Mouse (Mus musculus): Measurements from ENCODE around the gene Wwox.

Wwox gene

DNA sequence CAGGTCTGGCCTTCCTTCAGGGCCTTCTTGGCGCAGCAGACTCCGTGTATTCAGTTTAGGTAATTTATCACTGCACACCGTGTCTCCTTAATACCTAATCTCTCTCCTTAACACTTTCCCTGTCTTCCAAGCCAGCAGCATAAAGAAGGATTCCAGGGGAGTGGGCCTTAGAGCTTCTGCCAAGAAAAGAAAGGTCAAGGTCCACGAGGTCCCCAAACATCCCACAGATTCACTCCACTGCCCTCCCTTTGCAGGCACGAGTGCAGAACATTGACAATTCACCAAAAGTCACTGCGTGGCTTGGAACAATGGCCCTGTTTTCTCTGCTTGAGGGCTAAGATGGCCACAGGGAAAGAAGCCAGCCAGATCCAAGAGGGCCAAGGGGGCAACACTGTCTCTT, 96.7 kb downstream of the Wwox start:
- no peak for DNase-seq (ENCODE audit: low spot score in 2 of 2)

DNA sequence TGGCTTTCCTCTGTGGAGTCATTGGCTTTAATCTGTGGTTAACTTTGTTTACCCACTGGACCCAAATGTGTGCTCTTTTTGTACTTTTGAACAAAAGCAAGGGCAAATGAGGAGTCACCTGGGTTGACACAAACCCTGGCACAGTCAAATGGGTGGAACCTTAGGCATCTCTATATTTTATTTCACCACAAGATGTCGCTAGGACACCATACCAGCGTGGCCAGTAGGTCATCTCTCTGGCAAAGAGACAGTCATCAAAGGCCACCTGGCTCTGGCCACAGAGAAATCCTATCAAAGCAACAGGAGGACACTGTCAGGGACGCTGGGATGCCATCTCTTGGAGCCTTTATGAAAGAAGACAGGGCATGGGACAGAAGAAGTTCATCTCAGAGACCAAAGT, 101.7 kb downstream of the Wwox start:
- no peak for DNase-seq (ENCODE audit: low spot score in 2 of 2)

- no peak for DNase-seq (ENCODE audit: low spot score in 2 of 2)
Measured at GRCm38 (mm10) chr8:114548360-114548759, 108.9 kb downstream of the Wwox start.

DNA sequence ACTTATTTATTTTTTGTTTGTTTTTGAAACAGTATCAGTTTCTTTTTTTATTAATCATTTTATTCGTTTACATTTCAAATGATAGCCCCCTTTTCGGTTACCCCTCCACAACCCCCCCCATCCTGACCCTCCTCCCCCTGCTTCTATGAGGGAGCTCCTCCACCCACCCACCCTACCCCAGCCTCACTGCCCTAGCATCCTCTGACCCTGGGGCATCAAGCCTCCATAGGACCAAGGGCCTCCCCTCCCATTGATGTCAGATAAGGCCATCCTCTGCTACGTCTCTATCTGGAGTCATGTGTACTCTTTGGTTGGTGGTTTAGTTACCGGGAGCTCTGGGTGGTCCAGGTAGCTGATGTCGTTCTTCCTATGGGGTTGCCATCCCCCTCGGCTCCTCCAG, 109.4 kb downstream of the Wwox start:
- no peak for DNase-seq (ENCODE audit: low spot score in 2 of 2)

DNA sequence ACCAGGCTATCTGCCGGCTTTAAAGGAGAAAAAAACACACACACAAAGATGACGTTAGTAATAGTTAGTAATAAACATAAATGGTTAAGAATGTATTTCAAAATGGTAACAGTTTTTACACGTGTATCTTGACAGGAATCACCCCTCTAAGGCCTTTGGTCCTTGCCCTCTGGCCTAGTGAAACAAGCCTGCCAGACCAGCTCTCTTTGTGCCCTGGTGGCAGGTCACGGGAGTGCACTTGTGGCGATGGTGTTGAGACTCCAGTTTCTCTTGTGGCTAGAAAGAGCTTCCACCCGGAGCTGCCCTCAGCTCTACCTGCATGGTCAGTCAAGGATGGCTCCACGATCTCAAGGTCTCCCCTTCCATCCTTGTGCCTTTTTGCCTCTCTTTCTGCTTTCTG, 110.6 kb downstream of the Wwox start:
- DNase-seq (ENCODE audit: low spot score in 2 of 2): peak in 1 of 2 experiments; percentile 40

GRCm38 (mm10) chr8:114552606-114553005, 113.2 kb downstream of the Wwox start:
- no peak for DNase-seq (ENCODE audit: low spot score in 2 of 2)

DNA sequence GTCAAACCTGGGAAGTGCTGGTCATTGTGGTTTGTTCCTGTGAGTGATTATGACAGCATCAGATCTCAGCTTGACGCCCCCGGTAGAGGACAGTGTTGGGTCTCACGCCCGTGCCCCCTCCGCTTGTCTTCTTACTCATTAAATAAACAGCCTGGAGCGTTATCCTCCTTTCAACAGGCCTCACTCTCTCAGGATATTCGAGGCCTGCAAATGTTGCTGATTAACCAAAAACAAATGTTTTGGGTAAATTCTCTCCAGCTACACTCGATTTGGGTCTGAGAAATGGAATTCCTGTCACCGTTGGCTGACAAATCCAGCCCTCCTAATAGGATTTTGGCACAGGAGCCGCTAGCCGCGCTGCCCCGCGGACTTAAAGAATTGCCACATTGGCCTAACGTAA, 115.5 kb downstream of the Wwox start:
- DNase-seq (ENCODE audit: low spot score in 2 of 2): no peak

DNA sequence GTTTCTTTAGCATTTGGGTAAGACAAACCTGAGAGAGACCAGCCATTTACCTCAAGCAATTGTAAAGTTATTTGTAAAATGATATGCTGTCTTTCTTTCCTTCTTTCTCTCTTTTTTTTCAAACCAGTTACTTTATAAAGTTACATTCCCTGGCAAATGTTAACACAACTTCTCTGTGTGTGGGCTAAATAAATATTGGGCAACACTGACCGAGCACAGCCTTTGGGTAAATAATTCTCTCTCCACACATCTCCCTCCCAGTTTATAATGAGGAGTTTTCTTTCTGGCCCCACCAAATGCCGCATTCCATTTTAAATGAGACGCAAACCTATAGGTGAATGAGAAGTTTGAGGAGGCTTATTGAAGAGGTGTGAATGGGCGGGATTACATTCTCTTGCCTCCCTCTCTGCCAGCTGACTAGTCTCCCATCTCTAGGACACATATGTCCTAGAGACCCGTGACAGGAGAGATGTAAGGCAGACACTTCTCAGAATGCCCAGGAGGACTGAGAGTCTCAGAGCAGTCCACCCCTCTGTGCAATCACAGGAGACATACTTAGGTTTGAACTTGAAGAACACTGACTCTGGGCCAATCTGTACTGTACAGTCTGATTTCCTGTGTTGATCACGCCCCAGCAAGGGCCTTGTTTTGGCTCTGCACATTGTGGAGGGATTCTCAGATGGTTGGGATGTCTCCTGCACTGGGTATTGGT, 116.2 kb downstream of the Wwox start:
- no peak for DNase-seq (ENCODE audit: low spot score in 2 of 2)

GRCm38 (mm10) chr8:114561191-114561590, 121.7 kb downstream of the Wwox start:
- no peak for DNase-seq (ENCODE audit: low spot score in 2 of 2)

DNA sequence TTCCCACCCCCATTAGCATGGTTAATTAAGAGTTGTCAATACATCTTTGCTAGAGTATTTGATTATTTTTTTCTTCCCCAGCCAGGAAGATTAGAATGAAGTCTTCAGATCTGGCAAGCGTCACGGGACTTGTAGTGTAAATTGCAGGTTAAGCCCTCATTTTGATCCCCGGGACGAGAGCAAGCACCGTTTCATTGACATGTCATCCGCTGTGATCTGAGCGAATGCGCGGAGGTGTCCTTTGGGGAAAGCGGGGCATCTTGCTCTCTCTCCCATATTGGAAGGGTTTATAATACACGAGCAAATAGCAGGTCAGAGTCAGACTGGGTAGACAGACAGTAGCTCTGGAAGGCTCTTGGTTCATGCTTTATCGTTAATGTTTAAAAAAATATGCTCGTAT, 123.0 kb downstream of the Wwox start:
- no peak for DNase-seq (ENCODE audit: low spot score in 2 of 2)

DNA sequence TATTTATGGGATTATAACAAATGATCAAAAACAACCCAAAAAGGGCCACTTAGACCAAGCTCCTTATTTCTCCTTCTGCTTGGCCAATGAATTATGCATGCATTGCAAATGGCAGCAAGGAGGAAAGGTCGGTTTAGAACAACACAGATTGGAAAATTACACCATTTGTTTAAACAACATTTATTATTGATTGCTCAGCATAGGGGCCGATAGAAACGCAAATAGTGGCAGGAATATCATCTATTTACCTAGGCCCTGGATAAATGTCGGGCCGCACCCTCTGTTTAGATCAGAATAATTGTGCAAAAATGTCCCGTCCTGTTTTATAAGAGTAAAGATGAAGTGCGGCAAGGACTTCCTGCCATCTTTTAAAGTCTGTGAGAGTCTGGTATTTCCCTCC, 123.9 kb downstream of the Wwox start:
- DNase-seq (ENCODE audit: low spot score in 2 of 2): no peak

- no peak for DNase-seq (ENCODE audit: low spot score in 2 of 2)
Measured at GRCm38 (mm10) chr8:114564036-114564435, 124.6 kb downstream of the Wwox start.

- DNase-seq (ENCODE audit: low spot score in 2 of 2): no peak
Measured at GRCm38 (mm10) chr8:114568531-114569166, 129.2 kb downstream of the Wwox start.

DNA sequence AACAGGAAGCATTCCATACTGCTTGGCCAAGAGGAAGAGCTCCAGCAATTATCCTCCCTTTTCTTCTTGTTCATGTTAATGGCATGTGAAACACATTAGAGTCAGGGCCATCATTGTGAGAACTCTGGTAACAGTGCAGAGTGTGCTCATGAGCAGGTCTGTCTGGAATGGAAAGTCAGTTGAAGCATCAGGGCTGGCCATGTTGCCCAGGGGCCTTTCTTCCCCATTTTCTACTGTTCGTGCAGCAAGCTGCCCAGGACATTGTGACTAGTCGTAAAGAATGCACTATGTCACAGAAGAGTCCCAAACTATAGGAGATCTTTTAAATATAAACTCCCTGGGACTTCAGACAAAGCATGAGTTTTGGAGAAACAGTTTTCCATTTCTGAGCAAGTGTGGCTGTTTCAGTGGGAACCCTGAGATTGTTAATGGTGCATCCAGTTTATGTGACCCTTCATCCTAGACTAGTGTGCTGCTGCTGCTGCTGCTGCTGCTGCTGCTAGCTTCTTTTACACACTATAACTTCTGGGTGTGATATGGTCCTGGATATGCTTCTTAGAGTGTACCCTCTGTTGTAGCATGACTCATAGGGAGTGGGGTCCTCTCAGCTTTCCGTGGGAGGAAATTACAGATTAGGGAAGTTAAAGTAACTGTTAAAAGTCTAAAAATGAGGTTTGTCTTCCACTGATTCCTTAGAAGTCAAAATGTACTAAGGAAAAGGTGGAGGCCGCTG, 133.7 kb downstream of the Wwox start:
- DNase-seq (ENCODE audit: low spot score in 2 of 2): no peak

- no peak for DNase-seq (ENCODE audit: low spot score in 2 of 2)
Measured at GRCm38 (mm10) chr8:114573747-114574093, 134.3 kb downstream of the Wwox start.

DNA sequence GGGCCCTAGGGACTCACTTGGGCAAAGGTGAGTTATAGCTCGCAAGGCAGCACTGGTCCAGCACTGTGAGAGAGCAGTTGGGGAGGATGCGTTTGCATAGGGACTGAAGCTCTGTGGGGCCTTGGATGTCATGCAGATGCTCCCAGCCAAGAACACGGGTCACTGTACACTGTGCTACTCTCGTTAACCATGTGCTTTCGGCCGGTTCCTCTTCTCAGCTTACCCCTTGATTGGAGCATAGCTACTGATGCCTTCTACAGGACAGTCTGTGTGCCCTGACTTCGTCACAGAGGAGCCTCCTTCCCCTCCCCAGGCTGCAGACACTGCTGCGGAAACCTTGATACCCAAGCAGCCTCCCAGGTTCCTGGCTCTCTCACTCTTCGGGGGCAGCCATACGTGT, 139.8 kb downstream of the Wwox start:
- DNase-seq (ENCODE audit: low spot score in 2 of 2): no peak

- no peak for DNase-seq (ENCODE audit: low spot score in 2 of 2)
Measured at GRCm38 (mm10) chr8:114580684-114581083, 141.2 kb downstream of the Wwox start.

DNA sequence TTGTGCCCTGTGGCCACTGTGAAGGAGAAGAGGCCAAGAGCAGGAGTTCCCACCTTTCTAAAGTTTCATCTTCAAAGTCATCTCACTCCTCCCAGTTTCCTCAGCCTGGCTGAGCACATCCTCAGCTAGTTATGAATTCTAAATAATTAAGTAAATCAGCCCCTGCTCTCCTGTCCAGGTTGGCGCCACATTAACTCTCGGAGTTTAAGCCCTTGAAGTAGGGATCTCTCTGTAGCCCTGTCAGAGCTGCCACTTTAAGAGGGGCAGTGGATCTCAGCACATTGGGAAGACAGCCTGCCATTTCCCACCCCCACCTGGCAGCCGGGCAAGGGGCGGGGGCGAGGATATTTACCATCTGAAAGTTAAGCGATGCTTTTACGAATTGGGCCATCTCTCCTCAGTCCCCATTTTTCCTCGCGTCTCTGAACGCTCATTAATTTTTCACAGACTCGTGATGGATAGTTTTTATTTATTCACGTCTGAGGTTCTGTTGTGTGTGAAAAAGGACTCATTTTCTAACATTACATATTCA, 150.9 kb downstream of the Wwox start:
- DNase-seq (ENCODE audit: low spot score in 2 of 2): no peak

- DNase-seq (ENCODE audit: low spot score in 2 of 2): no peak
Measured at GRCm38 (mm10) chr8:114591296-114592280, 152.1 kb downstream of the Wwox start.

- DNase-seq (ENCODE audit: low spot score in 2 of 2): no peak
Measured at GRCm38 (mm10) chr8:114593424-114594157, 154.1 kb downstream of the Wwox start.

DNA sequence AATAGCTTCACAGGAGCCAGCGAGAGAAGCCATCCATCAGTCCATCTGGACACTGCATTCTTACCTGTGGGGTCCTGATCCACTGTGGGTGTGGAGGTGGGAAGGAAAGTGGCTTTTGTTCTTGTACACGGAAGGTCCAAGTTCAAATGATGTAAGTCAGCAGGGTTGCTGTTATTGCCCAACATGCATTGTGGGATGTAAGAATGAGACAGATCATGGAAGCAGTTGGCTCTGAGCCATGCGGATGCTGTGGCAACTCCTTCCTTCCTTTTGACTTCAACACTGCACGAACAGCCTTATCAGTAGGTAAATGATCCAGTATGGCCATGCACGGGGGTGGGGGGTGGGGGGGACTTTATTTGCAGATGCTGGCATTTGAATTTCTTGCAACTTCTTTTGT, 155.4 kb downstream of the Wwox start:
- no peak for DNase-seq (ENCODE audit: low spot score in 2 of 2)

Measured in spleen, postnatal 10 days (tissue).